Mouse (Mus musculus): ENCODE measurements around the gene Ly6g6e.
A peak's percentile ranks its signal among the peaks of the same experiment; 100 is the strongest.

Gene Ly6g6e

DNA sequence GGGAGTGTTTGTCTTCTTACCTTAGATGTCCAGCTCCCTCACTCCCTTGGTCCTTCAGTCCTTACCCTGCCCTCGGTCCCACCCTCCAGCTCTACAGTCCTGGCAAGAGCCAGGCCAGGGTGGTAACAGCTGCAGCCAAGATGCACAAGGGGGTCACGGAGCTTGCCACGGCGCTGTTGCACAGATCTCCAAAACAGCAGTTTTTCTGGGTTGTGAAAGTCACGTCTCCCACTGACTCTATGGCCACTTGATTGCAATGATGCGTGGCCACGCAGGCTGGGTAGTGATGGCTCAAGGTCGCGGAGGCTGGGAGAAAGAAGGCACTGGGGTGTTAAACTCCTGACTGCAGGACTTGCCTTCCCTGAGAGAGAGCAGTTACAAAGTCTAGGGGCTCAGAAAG, 5.2 kb upstream of the Ly6g6e start:
- DNase-seq (ENCODE audit: low spot score in 2 of 2), result no peak

DNA sequence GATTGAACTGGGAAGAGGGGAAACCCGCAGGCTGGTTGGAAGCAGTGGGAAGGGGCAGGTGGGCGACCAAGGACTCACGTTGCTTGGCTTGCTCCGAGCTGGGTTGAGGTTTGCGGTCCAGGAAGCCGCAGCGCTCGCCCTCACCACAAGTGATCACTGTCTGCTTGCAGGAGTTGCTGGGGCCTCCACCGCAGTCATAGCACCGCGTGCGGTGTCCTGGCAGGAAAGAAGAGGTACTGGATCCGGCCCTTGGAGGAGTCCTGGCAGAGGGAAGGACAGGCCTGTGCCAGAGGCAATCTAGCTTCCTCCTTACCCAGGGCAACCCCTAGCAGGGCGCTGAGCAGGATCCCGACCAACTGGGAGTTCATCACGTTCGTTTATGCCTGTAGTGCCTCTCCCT, 2.6 kb upstream of the Ly6g6e start:
- DNase-seq (ENCODE audit: low spot score in 2 of 2), result no peak

DNA sequence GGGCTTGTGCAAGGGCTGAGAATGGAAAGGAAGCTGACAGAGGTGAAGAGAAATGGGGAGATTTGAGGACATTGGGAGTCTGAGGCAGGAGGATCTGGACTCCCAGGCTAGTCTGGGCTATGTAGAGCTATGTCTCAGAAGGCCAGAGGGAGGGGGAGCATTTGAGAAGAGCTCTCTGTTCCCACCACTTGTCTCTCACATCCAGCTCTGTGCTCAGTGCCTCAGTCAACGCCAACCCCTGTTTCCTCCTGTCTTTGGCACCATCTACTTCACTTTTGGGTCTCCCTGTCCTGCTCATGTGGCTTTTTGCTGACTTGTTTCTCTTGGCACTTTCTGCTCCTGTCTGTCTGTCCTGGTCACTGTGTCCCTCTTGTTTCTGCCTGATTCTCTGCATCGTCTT, 583 bp downstream of the Ly6g6e start:
- DNase-seq (ENCODE audit: low spot score in 2 of 2), result no peak

DNA sequence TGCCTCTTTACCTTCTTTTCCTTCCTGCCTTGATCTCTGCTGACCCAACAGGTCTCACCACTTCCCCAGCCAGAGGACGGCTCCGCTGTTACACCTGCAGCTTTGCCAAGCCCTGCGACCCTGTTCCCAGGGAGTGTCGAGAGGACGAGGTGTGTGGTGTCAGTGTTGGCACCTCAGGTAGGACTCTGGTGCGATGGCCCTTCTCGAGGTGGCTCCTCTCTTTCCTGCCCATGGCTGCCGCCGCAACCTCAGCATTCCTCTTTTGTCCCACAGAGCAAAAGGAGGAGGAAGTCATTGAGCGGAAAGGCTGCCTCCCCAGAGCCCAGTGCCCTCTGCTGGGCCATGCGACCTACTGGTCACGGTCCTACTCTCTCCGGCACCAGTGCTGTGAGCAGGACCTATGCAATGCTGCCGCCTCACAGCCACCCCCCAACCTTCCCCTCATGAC, 1.1 kb downstream of the Ly6g6e start, which contains the start of gene Ly6g6d:
Gene Ly6g6d, minus strand, starts transcription at position 280 of the 448 bp plus-strand sequence.
- DNase-seq (ENCODE audit: low spot score in 2 of 2), result peak; percentile 46 to 74

DNA sequence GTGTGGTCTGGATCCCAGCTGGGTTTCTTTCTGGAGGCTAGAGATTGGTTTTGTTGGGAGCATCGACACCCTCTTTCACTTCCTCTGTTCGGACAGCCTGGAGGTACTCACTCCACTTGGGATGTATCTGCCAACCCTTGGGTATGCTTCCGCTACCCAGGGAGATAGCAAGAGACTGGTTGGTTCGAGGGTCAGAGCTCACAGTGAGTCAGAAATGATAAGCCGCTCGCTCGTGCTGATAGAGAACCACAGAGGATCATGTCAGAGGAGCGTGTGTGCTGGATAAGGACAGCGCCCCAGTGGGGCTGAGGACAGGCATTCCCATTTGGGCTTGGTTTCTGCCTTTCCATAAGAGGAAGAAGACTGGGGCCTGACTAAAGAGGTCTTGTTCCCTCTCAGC, 3.1 kb downstream of the Ly6g6e start:
- DNase-seq (ENCODE audit: low spot score in 2 of 2), result no peak

DNA sequence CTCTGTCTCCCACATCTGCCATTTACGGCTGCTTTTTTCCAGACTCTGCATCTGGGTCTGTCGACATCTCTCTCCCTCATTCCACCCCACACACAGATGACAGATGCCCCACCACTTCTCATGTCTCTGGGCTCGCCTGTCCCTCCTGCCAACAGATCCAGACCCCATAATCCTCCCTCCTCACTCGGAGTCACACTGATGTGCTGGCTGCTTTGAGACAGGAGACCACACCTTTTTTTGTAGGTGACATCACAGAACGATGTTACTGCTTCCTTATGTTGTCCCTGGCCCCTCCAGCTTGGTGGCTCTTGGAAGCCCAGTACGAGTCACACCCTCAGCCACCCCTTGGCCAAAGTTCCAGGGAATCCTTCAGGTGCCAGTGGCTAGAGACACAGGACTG, 3.5 kb downstream of the Ly6g6e start:
- DNase-seq (ENCODE audit: low spot score in 2 of 2), result no peak

DNA sequence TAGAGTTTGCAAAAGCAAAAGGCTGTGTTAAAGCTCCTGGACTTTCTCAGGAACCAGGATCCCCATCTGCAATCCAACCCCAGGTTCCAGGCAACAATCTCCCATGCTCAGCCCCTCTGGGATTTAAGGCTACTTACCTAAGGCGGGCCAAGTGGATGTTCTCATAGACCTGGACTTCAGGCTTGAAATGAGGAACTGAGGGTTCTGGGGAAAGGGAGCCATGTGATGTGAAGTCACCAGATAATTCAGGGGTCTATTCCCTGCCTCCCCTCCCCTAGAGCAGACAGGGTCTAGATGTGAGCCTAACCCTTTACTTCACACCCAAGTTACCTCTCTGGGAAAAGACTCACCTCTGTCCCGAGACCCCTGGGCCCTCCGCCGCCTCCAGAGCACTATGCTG, 4.0 kb downstream of the Ly6g6e start:
- no peak for DNase-seq (ENCODE audit: low spot score in 2 of 2)

DNA sequence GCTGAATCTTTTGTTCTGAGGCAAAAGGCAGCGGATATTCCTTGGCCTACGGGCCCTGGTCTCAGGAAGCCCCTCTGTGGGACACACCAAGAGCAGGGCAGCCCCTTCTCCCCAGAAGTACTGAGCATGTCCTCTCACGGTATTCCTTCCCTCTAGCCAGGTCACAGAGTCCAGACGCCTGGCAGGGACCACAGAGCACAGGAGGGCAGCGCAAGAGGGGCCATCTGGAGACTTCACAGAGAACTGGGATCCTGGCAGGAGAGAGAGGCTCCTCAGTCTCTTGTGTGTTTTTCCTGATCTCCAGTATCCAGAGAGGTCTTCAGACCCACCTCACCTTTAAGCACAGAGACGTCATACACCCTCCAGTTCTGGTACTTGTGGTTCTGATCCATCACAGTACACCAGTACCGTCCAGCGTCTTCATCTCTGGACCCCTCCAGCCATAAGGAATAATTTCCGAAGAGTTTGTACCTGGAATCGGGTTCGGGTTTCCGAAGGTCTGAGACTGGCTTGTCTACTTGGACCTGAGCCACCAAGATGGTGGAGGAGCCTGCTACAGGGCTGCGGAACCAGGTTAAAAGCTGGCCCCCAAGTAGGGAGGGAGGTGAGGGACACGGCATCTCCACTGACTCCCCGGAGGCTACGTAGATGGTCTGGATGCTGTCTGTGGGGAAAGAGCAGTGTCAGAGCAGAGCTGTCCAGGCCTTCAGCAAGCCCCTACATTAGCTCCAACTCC, 6.3 kb downstream of the Ly6g6e start:
- no peak for DNase-seq (ENCODE audit: low spot score in 2 of 2)

DNA sequence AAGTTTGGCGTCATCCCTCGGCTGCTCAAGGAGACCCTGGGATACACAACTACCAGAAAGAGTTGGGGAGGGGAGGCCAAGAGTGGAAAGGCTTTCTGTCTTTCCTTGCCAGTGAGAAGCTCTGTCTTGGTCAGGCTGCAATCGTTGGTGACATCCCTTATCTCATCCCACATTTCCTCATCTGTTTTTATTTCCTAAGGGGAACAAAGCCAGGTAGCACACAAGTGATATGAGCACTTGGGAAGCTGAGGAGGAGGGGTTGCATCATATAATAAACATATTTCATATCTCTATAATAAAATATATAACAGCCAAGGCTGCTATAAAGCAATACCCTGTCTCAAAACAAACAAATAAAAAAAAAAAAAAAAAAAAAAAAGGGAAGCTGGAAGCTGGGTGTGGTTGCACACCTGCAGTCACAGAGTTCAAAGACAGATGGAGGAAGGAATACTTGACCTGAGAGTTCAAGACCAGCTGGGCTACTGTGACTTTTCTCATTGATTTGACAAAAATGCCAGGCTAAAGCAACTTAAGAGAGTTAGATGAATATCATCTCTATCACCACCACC, 7.3 kb downstream of the Ly6g6e start:
- no peak for DNase-seq (ENCODE audit: low spot score in 2 of 2)

DNA sequence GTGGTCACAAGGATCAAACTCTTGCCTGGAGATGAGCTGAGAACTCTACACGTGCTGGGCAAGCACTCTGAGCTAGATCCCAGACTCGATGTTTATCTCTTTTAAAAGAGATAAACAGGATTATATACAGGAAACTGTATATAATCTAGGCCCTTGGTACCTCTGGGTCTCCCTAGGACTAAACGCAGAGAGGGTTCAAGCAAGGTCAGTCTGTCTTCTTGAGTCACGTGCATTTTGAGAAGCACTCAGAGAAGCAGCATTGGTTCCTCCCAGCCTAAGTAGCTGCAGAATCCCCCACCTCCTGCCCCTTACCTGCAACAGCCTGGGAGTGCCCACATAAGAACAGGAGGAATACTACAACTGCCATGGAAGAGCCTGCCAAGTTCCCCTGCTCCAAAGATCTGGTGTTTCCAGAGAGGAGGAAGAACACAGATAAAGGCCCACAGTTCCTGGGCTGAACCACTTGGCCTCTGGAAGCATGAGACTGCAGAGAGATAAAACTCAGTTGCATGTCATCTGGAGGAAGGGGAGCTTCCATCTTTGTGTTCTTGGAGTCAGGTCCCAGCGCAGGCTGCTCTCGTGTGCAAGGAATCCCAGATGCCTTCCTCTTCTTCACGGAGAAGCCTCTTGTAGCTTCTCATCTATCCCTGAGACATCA, 8.6 kb downstream of the Ly6g6e start, which contains the start of gene Ly6g6f:
Gene Ly6g6f, minus strand, starts transcription at position 403 of the 658 bp plus-strand sequence.
- DNase-seq (ENCODE audit: low spot score in 2 of 2), result no peak

DNA sequence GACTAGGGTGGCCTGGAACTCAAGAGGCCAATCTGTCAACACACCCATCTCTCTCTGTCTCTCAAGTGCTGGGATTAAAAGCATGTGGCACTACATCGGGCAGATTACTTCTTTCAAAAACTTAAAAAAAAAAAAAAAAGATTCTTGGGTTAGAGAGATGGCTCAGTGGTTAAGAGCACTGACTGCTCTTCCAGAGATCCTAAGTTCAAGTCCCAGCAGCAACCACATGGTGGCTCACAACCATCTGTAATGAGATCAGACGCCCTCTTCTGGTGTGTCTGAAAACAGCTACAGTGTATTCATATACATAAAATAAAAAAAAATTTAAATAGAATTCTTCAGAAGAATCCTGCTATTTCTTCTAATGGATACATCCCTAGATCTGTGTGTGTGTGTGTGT, 11.4 kb downstream of the Ly6g6e start:
- DNase-seq (ENCODE audit: low spot score in 2 of 2), result no peak

DNA sequence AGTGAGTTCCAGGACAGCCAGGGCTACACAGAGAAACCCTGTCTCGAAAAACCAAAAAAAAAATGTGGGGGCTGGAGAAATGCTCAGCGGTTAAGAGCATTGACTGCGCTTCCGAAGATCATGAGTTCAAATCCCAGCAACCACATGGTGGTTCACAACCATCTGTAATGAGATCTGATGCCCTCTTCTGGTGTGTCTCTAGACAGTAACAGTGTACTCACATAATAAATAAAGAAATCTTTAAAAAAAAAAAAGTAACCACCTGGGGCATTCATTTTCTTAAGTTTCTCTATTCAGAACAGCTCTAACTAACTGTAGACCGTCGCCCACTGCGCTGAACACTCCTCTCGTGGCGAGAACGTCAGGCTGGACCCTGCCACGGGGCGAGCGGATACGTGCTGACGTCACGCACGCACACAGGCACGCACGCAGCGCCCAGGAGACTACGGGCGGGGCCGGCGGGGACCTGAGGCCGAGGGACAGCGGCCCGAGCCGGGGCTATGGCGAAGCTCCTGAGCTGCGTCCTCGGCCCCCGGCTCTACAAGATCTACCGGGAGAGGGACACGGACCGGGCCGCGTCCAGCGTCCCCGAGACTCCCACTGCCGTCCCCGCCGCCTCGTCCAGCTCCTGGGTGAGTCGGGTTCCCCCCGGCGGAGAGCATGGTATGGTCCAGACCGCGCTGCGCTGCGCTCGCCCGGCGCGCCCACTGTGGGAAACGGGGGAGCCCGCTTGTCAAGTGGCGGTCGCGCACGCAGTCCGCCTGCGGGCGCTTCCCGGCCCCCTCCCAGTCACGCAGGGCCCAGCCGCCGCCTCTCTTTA, 12.3 kb downstream of the Ly6g6e start, which contains the start of gene Abhd16a:
Gene Abhd16a, plus strand, starts transcription at position 439 of the 820 bp plus-strand sequence.
- DNase-seq (ENCODE audit: low spot score in 2 of 2), result peak; percentile 88 to 93

DNA sequence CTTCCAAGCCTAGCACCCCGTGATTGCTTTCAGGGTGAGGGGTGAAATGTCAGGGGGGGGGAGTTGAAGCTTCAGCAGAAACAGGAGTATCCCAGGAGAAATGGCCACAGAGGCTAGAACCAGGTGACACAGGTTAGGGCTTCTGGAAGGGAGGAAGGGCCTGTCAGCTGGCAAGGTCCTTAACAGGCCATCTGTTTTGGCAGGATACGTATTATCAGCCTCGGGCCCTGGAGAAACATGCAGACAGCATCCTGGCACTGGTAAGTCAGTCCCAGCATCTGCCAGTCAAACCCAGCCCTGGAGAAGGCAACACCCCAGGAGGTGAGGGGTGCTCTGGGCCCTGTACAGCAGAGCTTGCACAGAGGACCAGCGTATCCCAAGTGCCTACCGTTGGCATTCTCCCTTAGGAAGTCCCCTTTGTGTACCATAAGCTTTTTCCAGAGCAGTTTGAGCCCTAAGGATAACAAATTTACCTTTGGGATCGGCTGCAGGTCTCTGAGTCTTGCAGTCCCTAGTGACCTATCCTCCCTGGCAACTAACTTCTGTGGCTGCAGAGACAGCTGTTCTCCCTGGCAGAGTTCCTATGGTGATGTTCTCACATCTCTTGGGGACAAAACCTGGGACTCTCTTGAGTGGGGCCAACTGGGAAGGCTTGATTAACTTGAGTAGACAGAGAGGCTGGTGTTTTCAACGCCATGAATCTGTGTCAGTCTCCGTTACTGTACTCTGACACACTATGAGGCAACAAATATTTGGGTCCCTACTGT, 13.6 kb downstream of the Ly6g6e start:
- no peak for DNase-seq (ENCODE audit: low spot score in 2 of 2)

DNA sequence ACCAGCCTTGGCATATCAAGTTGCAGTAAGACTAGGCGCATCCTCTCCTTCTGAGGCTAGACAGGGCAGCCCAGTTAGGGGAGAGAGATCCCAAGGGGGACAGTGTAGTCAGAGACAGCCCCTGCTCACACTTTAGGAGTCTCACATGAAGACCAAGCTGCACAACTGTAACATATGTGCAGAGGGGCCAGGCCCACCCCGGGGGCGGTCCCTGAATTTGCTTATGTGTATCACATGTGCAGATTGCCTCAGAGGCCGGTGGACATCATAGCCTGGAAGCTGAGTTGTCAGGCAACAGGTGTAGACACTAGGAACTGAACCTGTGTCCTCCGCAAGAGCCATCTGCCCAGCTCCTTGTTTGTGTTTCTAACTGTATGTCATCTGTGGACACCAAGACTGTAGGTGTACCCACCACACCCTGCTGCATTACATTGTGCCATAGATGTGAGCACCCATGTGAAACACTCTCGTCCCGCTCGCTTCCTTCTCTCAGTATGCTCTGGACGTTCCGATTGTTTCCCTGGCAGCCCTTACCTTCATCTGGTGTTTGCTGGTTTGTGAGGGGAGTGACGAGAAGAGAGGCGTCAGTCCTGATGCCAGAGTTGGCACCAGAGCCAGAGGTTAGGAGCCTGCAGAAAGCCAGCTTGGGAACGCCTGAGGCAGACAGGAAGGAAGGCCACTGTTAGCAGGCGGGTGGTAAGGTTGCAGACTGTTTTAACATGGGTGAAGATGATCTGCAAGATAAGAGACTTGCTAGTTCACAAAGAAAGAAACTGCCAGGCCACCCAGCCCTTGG, 15.9 kb downstream of the Ly6g6e start:
- DNase-seq (ENCODE audit: low spot score in 2 of 2), result no peak

DNA sequence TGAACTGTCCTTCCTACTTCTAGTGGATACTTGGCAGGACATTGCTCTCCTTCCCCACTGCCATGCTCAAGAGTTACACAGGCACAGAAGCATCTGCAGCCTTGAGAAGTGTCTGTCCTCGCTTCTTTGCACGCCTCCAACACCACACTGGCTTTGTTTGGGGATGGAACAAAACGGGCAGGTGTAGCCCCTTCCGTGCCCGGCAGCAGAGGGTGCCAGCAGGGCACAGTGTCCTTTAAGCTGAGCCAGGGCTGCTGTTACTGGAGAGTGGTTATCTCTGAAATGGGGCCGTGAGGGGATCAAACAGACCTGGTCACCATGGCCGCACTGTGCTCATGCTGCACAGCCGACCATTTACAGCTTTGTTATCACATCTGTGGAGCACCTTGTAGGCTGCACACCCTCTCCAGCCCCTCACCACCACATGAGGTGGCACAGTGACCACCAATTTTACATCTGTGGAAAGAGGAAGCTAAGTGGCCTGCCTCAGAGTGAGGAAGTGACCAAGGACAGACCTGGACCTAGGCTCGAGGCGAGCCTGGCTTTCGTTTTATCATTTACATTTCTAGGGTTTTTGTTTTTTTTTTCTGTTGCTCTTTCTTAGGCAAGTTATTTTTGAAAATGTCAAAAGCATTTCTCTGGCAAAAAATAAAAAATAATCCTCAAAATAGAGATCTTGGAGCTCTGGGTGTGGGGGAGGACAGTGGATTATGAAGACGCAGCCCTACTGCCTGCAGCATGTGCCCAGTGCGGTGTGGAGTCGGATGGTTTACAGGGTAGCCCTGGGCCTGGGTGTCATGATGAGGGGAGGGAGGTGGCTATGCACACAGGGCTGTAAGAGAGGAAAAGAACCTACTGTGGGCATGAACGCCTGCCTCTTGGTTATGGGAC, 18.0 kb downstream of the Ly6g6e start:
- no peak for DNase-seq (ENCODE audit: low spot score in 2 of 2)

DNA sequence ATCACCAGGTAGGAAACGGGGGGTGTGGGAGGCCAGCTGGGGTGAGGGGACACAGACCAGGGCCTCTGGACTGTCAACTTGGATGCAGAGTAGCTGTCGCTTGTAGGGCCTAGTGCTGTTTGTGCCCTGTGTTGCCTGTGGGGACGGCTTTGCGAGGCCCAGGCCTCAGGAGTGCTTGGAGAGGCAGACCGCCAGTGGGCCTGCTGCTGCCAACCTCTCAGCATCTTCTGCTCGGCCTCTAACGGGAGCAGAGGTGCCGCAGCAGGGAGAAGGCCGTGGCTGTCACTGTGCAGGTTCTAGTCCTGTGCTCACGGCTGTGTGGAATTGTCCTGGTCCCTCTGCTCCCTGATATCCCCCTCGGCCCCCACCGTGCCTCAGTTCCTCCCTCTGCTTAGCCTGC, 19.9 kb downstream of the Ly6g6e start:
- no peak for DNase-seq (ENCODE audit: low spot score in 2 of 2)

DNA sequence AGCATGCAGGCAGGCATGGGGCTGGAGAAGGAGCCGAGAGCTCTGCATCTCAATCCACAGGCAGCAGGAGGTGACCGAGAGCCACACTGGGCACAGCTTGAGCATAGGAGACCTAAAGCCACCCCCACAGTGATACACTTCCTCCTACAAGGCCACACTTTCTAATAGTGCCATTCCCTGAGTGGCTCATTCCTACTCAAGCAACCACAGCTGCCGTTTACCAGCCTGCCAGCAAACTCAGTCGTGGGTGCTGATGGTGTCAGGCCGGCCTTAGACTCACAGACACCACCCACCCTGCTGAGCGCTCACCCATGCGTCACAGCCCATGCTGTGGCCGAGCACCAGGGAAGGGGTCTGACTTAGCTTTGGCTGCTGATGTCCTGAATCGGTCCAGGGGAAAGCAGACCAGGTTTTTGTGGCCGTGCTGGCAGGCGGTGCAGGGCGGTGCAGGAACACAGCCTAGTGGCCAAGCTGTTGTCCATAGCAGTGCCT, 20.5 kb downstream of the Ly6g6e start:
- no peak for DNase-seq (ENCODE audit: low spot score in 2 of 2)

DNA sequence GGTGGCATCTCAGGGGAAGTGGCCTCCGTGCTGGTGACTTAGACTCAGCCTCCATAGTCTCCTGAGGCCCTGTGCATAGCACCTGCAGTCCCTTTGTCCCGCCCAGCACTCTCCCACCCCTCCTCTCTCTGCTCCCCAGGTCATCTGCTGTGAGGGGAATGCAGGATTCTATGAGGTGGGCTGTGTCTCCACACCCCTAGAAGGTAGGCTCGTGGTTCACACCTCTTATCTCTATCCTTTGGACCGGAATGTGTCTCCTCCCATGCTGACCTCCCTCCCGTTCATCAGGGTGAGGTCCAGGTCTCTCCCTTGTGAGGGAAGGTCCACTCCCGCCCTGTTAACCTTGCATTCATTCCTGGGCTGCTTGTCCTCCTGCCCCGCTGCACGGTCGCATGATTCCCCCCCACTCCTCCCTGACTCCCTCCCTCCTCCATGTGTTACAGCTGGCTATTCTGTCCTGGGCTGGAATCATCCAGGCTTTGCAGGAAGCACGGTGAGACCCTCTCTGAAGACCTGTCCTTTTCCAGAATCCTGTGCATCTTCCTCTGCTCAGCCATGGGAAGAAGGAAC, 23.6 kb downstream of the Ly6g6e start:
- no peak for DNase-seq (ENCODE audit: low spot score in 2 of 2)

DNA sequence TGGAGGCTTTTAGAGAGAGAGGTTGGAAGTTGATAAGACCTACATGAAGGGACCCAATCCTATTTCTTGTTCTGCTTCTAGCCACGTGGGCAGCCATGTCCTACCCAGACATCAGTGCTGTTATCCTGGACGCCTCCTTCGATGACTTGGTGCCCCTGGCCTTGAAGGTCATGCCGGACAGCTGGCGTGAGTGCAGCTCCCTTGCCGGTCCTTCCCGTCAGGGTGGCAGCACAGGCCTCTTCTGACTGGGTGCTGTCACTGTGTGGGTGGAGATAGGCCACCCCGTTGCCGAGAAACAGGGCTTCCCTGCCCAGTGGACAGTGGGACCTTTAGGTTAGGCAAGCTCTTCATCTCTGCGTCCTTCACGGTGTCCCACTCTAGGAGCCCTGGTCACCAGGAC, 24.5 kb downstream of the Ly6g6e start:
- no peak for DNase-seq (ENCODE audit: low spot score in 2 of 2)
